Mouse (Mus musculus) layer of hippocampus, postnatal 25 days (tissue): Measurements from ENCODE around the gene Trp53. TPM values are rescaled to one million over a fixed set of nuclear protein-coding genes. Genes with fewer than 3 reads are reported as not detected.
A peak's percentile ranks its signal among the peaks of the same experiment; 100 is the strongest.
"Not testable (repeated sequence)": the region's sequence is repeated elsewhere in the genome, so short reads cannot be mapped to it uniquely, and the experiment has no call there.

Experiments
- DNase-seq, 2 experiments: peaks; one replicate each; pipeline ENCODE4 v3.0.0; 2022; ENCODE audit warnings: mixed read lengths in 2 of 2, low spot score in 1 of 2; ENCODE audit errors: extremely low spot score in 1 of 2
- microRNA-seq, 2 experiments: library from miRNA; unstranded; fragments of <30 nt; microRNA quantifications; one replicate each; pipeline ENCODE4 v1.2.0; 2021
- total RNA-seq, 2 experiments: library from RNA; stranded (reverse); gene quantifications; 2 replicates each; pipeline ENCODE4 v1.2.3; 2021

Trp53 gene
- total RNA-seq, 2 experiments from 2014 or later = 24.3 to 29.8 TPM

DNA sequence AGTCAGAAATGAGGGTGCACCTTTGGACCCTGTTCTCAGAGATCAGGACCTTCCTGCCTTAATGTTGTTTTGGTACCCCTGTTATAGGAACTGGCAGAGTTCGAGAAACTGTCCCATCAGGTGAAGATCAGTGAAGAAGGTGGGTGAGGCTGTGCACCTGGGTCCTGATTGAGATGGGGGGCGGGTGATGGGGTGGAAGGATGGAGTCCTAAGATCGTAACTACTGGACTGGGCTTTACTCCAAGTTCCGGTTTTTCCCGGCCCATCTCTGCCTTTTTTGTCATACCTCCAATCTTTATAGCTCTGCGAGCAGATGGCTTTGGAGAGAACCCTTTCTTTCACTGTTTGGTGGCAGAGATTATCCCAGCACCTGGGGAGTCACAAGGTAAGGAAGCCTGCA is 42.2 kb downstream of the Trp53 start:
- DNase-seq = no peak

GRCm38 (mm10) chr11:69623006-69623405 is 42.8 kb downstream of the Trp53 start:
- DNase-seq = no peak

GRCm38 (mm10) chr11:69624339-69624738 is 44.2 kb downstream of the Trp53 start:
- DNase-seq = not testable (repeated sequence)

GRCm38 (mm10) chr11:69628286-69628685 is 48.1 kb downstream of the Trp53 start:
- DNase-seq = peak; percentile 38 to 87

- no peak for DNase-seq
Measured at GRCm38 (mm10) chr11:69629802-69630201, 49.6 kb downstream of the Trp53 start.

- peak; percentile 100 for DNase-seq
Measured at GRCm38 (mm10) chr11:69632284-69633089, 52.3 kb downstream of the Trp53 start, which contains the start of gene Fxr2. Gene Fxr2, plus strand, starts transcription at chr11:69632990.

DNA sequence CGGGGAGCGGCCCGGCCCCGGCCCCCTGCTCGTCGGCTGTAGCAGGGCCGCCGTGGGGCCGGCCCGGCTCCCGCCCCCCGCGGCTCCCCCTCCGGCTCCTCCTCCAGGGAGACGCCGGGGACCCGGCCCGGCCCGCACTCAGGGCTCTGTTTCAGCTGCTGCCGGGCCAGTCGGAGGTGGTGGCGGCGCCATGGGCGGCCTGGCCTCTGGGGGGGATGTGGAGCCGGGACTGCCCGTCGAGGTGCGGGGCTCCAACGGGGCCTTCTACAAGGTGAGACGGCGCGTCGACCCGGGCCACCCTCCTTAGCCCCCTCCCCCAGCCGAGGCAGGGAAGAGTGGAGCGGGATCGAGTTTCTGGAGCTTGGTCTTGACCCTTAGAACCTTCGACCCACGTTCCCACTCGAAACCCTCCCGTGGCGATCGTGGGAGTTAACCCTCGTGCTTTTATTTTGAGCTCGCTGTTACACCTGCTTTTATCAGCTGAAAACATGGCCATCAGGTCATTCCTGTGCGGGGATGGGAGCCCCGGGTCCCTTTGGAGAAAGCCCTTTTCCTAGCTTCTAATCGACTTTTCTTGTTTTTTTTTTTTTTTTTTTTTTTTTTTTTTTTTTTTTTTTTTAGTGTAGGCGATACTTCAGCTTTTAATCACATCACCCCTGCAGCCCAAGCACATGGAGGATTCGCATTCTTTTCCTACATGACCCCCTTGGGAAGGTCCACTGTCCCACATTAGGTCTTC is 53.1 kb downstream of the Trp53 start:
- no peak for DNase-seq

DNA sequence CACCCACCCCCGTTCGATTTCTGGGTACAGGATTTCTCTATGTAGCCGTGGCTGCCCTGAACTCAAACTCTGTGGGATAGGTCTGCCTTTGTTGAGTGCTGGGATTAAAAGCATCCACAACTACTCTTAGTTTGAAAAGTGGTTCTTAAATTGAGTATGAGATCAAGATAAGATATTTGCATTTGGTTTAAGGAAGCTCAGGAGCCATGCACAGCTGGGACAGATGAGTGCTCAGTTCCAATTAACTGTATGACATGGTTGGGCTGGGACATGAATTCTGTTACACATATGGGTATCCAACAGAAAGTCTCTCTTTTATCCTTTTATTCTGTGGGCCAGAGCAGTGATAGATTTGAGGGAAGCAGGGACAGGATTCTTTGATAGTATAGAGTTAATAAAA is 55.3 kb downstream of the Trp53 start:
- no peak for DNase-seq

Small RNA genes within 50 kb of the gene (microRNA-seq; reads per million reads assigned to microRNA genes)
- gene Mir467f = 0 reads per million in 2 experiments

Other genes starting within 250 kb of the Trp53 start
- gene Rnf227, start 239.9 kb upstream of the Trp53 start, total RNA-seq = 100 to 1,000 TPM; 103 to 110 TPM
- 100 to 1,000 TPM; 504 to 538 TPM for gene Chd3, start 211.0 kb upstream of the Trp53 start, total RNA-seq
- gene Naa38, start 184.9 kb upstream of the Trp53 start, total RNA-seq = 100 to 1,000 TPM; 100 to 116 TPM
- 10 to 100 TPM; 40.8 to 43.6 TPM for gene Cyb5d1, start 184.7 kb upstream of the Trp53 start, total RNA-seq
- gene Tmem88, start 182.1 kb upstream of the Trp53 start, total RNA-seq = 1 to 10 TPM; 2.5 TPM
- 10 to 100 TPM; 28.5 to 41.2 TPM for gene Kdm6b, start 166.7 kb upstream of the Trp53 start, total RNA-seq
- 1 to 10 TPM; 3.5 to 8.0 TPM for gene Dnah2, start 31.2 kb upstream of the Trp53 start, total RNA-seq
- gene Efnb3, start 20.2 kb upstream of the Trp53 start, total RNA-seq = 100 to 1,000 TPM; 134 to 139 TPM
- gene Wrap53, start 104 bp upstream of the Trp53 start, total RNA-seq = 10 to 100 TPM; 11.7 to 12.5 TPM
- 100 to 1,000 TPM; 394 to 472 TPM for gene Atp1b2, start 25.6 kb downstream of the Trp53 start, total RNA-seq
- not detected for gene Shbg, start 37.5 kb downstream of the Trp53 start, total RNA-seq
- gene Sat2, start 41.7 kb downstream of the Trp53 start, total RNA-seq = 10 to 100 TPM; 15.5 to 15.8 TPM
- gene Fxr2, start 52.6 kb downstream of the Trp53 start, total RNA-seq = 100 to 1,000 TPM; 124 to 131 TPM
- gene Sox15, start 75.0 kb downstream of the Trp53 start, total RNA-seq = under 1 TPM in 1 of 2 experiments, not detected in 1; 0.59 TPM
- gene Mpdu1, start 82.3 kb downstream of the Trp53 start, total RNA-seq = 10 to 100 TPM; 61.1 to 63.9 TPM
- gene Cd68, start 85.8 kb downstream of the Trp53 start, total RNA-seq = 10 to 100 TPM; 15.1 to 15.7 TPM
- gene Eif4a1, start 92.1 kb downstream of the Trp53 start, total RNA-seq = 100 to 1,000 TPM; 369 to 381 TPM
- 100 to 1,000 TPM in 1 of 2 experiments, 10 to 100 TPM in 1; 94.3 to 109 TPM for gene Senp3, start 101.7 kb downstream of the Trp53 start, total RNA-seq
- 1 to 10 TPM; 1.2 to 1.3 TPM for gene Tnfsf13, start 105.4 kb downstream of the Trp53 start, total RNA-seq
- 1 to 10 TPM; 7.3 to 8.6 TPM for gene Tnfsf12, start 115.5 kb downstream of the Trp53 start, total RNA-seq
- 1 to 10 TPM; 1.3 to 1.4 TPM for gene Tnfsfm13, start 115.7 kb downstream of the Trp53 start, total RNA-seq
- gene Polr2a, start 178.3 kb downstream of the Trp53 start, total RNA-seq = 10 to 100 TPM; 58.6 to 69.5 TPM
- not detected for gene Slc35g3, start 181.6 kb downstream of the Trp53 start, total RNA-seq
- gene Zbtb4, start 185.6 kb downstream of the Trp53 start, total RNA-seq = 100 to 1,000 TPM; 110 to 118 TPM
- gene Chrnb1, start 215.6 kb downstream of the Trp53 start, total RNA-seq = 1 to 10 TPM in 1 of 2 experiments, under 1 TPM in 1; 0.79 to 1.1 TPM
- gene Fgf11, start 221.5 kb downstream of the Trp53 start, total RNA-seq = 10 to 100 TPM; 28.3 to 33.3 TPM
- gene Tmem102, start 225.3 kb downstream of the Trp53 start, total RNA-seq = not detected
- gene Gm39566, start 234.9 kb downstream of the Trp53 start, total RNA-seq = not detected
- not detected for gene Spem2, start 238.1 kb downstream of the Trp53 start, total RNA-seq
- under 1 TPM; 0.34 to 0.73 TPM for gene Spem1, start 241.8 kb downstream of the Trp53 start, total RNA-seq